Comparison of ENCODE assay signal across 11 mouse cellular contexts in genomic region chr1:137966151-137966836, GRCm38 (mm10).
DNase-seq lines count a peak whose midpoint lies in the region; ATAC-seq and TF ChIP-seq lines count a peak whose summit lies in the region.
"Had no signal": no experiment of that assay in that cellular context is flagged by ENCODE, and none has a peak within 500 bp of the region (broad histone marks: within the 10 kb centered on the region; RNA-seq: fewer than 3 reads in every experiment).

No protein-coding gene starts in this region.

- no peak overlapping the region for H3K9ac ChIP-seq in forebrain, embryonic 13.5 days
- H3K9ac ChIP-seq in midbrain, postnatal 0 days (replicated peaks; ENCODE audit: low read length, poor library complexity, severe bottlenecking) = no peak overlapping the region

- no peak overlapping the region for H3K4me3 ChIP-seq in forebrain, embryonic 13.5 days
- no peak overlapping the region for H3K4me3 ChIP-seq in forebrain, embryonic 10.5 days
- H3K4me3 ChIP-seq in left cerebral cortex, adult 2 months = no peak overlapping the region; the same call in 1 of the 2 replicates
- H3K4me3 ChIP-seq in midbrain, postnatal 0 days (ENCODE audit: low read depth, low read length) = no peak overlapping the region

- H3K27ac ChIP-seq in forebrain, embryonic 13.5 days = peak overlapping the region; percentile 60
- no peak overlapping the region for H3K27ac ChIP-seq in forebrain, embryonic 10.5 days
- H3K27ac ChIP-seq in left cerebral cortex, adult 2 months = peak overlapping the region; percentile 13; the same call in 1 of the 2 replicates
- peak overlapping the region; percentile 48 for H3K27ac ChIP-seq in midbrain, postnatal 0 days (ENCODE audit: low read depth, low read length)

- no peaks in the 10 kb centered on the region for H3K9me3 ChIP-seq in forebrain, embryonic 13.5 days (replicated peaks)
- no peaks in the 10 kb centered on the region for H3K9me3 ChIP-seq in forebrain, embryonic 10.5 days
- H3K9me3 ChIP-seq in midbrain, postnatal 0 days (ENCODE audit: low read length) = no peaks in the 10 kb centered on the region

- WGBS in forebrain, embryonic 13.5 days = 38% methylated on average over 16 of the region's 16 CpGs
- WGBS in forebrain, embryonic 10.5 days = 86% methylated on average over 16 of the region's 16 CpGs
- 28% methylated on average over 16 of the region's 16 CpGs for WGBS in midbrain, postnatal 0 days

- ATAC-seq in forebrain, embryonic 13.5 days = peak; percentile 62
- peak; percentile 38; the same call in 1 of the 2 replicates for ATAC-seq in midbrain, postnatal 0 days (ENCODE audit: low FRiP score)
- ATAC-seq in megakaryocyte-erythroid progenitor cell, adult 5-6 weeks (replicated peaks; ENCODE audit: low FRiP score, low TSS enrichment, poor library complexity, severe bottlenecking) = no peak

- peak overlapping the region; percentile 10; the same call in 1 of the 2 replicates for H3K4me2 ChIP-seq in forebrain, embryonic 13.5 days
- H3K4me2 ChIP-seq in midbrain, postnatal 0 days (ENCODE audit: low read depth, low read length, poor library complexity, severe bottlenecking) = 0 out of 2 replicates have a peak overlapping the region, but pooled peaks have one; percentile 2

- no peak for TF ChIP-seq CTCF in brain, embryonic 14.5 days (IDR thresholded peaks at IDR 0.05; ENCODE audit: borderline replicate concordance, extremely low read depth, insufficient read depth, insufficient read length)
- TF ChIP-seq CTCF in left cerebral cortex, adult 2 months (IDR thresholded peaks at IDR 0.05) = no peak
- no peak for TF ChIP-seq CTCF in midbrain, postnatal 0 days (IDR thresholded peaks at IDR 0.05)

- TF ChIP-seq POLR2A in brain, embryonic 14.5 days (IDR thresholded peaks at IDR 0.05; ENCODE audit: borderline replicate concordance, extremely low read depth, insufficient read depth, insufficient read length, poor library complexity, severe bottlenecking) = no peak

- intact Hi-C loops in left cerebral cortex, adult 2 months (cut with DNase I) = loop anchor here (2.0 kb wide), 2 partner anchors 25 to 65 kb away; no protein-coding TSS in a partner anchor

- H3K4me1 ChIP-seq in forebrain, embryonic 13.5 days = peaks cover 27% of the 10 kb centered on the region
- H3K4me1 ChIP-seq in forebrain, embryonic 10.5 days = no peaks in the 10 kb centered on the region
- no peaks in the 10 kb centered on the region for H3K4me1 ChIP-seq in midbrain, postnatal 0 days (ENCODE audit: insufficient read depth, low read length)

- H3K36me3 ChIP-seq in forebrain, embryonic 13.5 days (ENCODE audit: poor library complexity, severe bottlenecking) = peaks cover 26% of the 10 kb centered on the region
- H3K36me3 ChIP-seq in forebrain, embryonic 10.5 days (replicated peaks) = peaks cover 45% of the 10 kb centered on the region
- 0 out of 2 replicates have a peak, but pooled peaks cover 3% of the 10 kb centered on the region for H3K36me3 ChIP-seq in midbrain, postnatal 0 days (ENCODE audit: insufficient read depth, low read length)

- H3K27me3 ChIP-seq in forebrain, embryonic 13.5 days = no peaks in the 10 kb centered on the region
- H3K27me3 ChIP-seq in forebrain, embryonic 10.5 days (ENCODE audit: poor library complexity, severe bottlenecking) = no peaks in the 10 kb centered on the region
- no peaks in the 10 kb centered on the region for H3K27me3 ChIP-seq in midbrain, postnatal 0 days (ENCODE audit: insufficient read depth, low read length)

- no peak for DNase-seq in forebrain, embryonic 10.5 days (ENCODE audit: extremely low spot score, low spot score)
- peak; percentile 86 for DNase-seq in brain, embryonic 14.5 days (ENCODE audit: low read depth)
- peak in 1 of 2 experiments; percentile 22 for DNase-seq in left cerebral cortex, adult 2 months (ENCODE audit: extremely low spot score in 1 of 2, low spot score in 2 of 2)
- DNase-seq in midbrain, postnatal 0 days (ENCODE audit: low spot score) = peak; percentile 64
- DNase-seq in ovary, postnatal 10 days (ENCODE audit: low spot score) = no peak
- no peak for DNase-seq in cerebellum, postnatal 25 days
- DNase-seq: gastrocnemius, postnatal 25 days; kidney, adult 8-10 months; lung, postnatal 36 days had no signal

Comparison
In these comparisons a context has a peak if more than half of its experiments do, and no peak if none do; other contexts are left out.
1. DNase-seq: peak in brain, embryonic 14.5 days (single experiment) and midbrain, postnatal 0 days (single experiment); none in forebrain, embryonic 10.5 days (single experiment), ovary, postnatal 10 days (single experiment) and cerebellum, postnatal 25 days (0 of 2).